Comparison of ENCODE assay signal across 8 mouse cellular contexts in the genomic region with DNA sequence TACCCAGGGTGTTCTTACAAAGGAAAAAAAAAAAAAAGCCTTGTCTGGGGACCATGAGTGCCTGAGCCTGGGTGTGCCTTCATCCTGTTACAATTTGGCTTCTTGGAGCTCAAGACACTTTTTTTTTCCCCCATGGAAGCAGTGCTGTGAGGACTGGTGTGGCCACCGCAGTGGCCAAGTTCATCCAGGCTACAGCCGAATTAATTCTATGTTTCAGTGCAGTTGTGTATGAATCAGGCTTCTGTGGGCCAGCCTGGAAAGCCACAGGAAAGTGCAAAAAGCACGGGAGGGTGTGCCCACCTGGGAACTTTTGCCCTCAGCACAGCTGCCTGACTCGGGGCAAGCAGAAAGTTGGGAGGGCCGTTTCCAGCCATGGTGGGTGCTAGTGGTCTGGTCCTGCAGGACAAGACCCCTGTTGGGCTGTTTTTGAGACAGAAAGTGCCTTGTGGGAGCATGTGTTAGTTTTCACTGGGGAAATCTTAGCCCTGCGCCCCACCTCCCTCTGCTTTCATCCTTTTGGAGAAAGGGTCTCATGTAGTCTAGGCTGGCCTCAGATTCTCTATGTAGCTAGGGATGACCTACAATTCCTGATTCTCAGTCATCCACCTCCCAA. TPM values are rescaled to one million over a fixed set of nuclear protein-coding genes. Genes with fewer than 3 reads are reported as not detected.
A peak's percentile ranks its signal among the peaks of the same experiment; 100 is the strongest.
DNase-seq lines count a peak whose midpoint lies in the region; ATAC-seq lines count a peak whose summit lies in the region.

No protein-coding gene starts in this region.

- 22% methylated on average over 6 of the region's 6 CpGs for WGBS in kidney, embryonic 14.5 days
- WGBS in embryonic facial prominence, embryonic 14.5 days = 15% methylated on average over 6 of the region's 6 CpGs
- 28% methylated on average over 6 of the region's 6 CpGs for WGBS in hindbrain, embryonic 16.5 days
- WGBS in midbrain, embryonic 15.5 days = 29% methylated on average over 6 of the region's 6 CpGs

- no peak for DNase-seq in kidney, adult 11 months
- DNase-seq in embryonic facial prominence, embryonic 14.5 days (ENCODE audit: low spot score) = peak; percentile 65
- no peak for DNase-seq in frontal cortex, postnatal 36 days (ENCODE audit: low spot score in 2 of 2)
- no peak for DNase-seq in cerebellum, adult 11 months
- no peak for DNase-seq in urinary bladder, postnatal 4 days (ENCODE audit: low spot score in 2 of 2)

- peak overlapping the region; percentile 70 for H3K9ac ChIP-seq in kidney, embryonic 14.5 days (ENCODE audit: low read depth, low read length)
- H3K9ac ChIP-seq in embryonic facial prominence, embryonic 14.5 days (ENCODE audit: low read depth, low read length) = peak overlapping the region; percentile 81
- peak overlapping the region; percentile 87 for H3K9ac ChIP-seq in hindbrain, embryonic 16.5 days (ENCODE audit: low read depth, low read length)
- H3K9ac ChIP-seq in midbrain, embryonic 15.5 days = peak overlapping the region; percentile 73

- peak overlapping the region; percentile 78 for H3K4me2 ChIP-seq in kidney, embryonic 14.5 days (replicated peaks; ENCODE audit: low read depth, low read length)
- H3K4me2 ChIP-seq in embryonic facial prominence, embryonic 14.5 days (ENCODE audit: low read depth, low read length) = peak overlapping the region; percentile 70
- peak overlapping the region; percentile 64 for H3K4me2 ChIP-seq in hindbrain, embryonic 16.5 days (ENCODE audit: low read length)
- peak overlapping the region; percentile 75 for H3K4me2 ChIP-seq in midbrain, embryonic 15.5 days

- H3K9me3 ChIP-seq in kidney, embryonic 14.5 days (ENCODE audit: control insufficient read depth, low read length) = no peaks in the 10 kb centered on the region
- no peaks in the 10 kb centered on the region for H3K9me3 ChIP-seq in embryonic facial prominence, embryonic 14.5 days (ENCODE audit: control insufficient read depth, low read length)
- no peaks in the 10 kb centered on the region for H3K9me3 ChIP-seq in hindbrain, embryonic 16.5 days (ENCODE audit: control insufficient read depth, low read length)
- H3K9me3 ChIP-seq in midbrain, embryonic 15.5 days = no peaks in the 10 kb centered on the region

- H3K27me3 ChIP-seq in kidney, embryonic 14.5 days (ENCODE audit: control insufficient read depth, insufficient read depth, low read length) = no peaks in the 10 kb centered on the region
- H3K27me3 ChIP-seq in embryonic facial prominence, embryonic 14.5 days (replicated peaks; ENCODE audit: control insufficient read depth, insufficient read depth, low read length) = no peaks in the 10 kb centered on the region
- H3K27me3 ChIP-seq in hindbrain, embryonic 16.5 days (replicated peaks; ENCODE audit: control insufficient read depth, insufficient read depth, low read length) = no peaks in the 10 kb centered on the region
- H3K27me3 ChIP-seq in midbrain, embryonic 15.5 days (replicated peaks) = no peaks in the 10 kb centered on the region

- no peaks in the 10 kb centered on the region for H3K36me3 ChIP-seq in kidney, embryonic 14.5 days (ENCODE audit: control insufficient read depth, insufficient read depth, low read length)
- H3K36me3 ChIP-seq in embryonic facial prominence, embryonic 14.5 days (ENCODE audit: control insufficient read depth, insufficient read depth, low read length) = no peaks in the 10 kb centered on the region
- no peaks in the 10 kb centered on the region for H3K36me3 ChIP-seq in hindbrain, embryonic 16.5 days (ENCODE audit: control insufficient read depth, insufficient read depth, low read length)
- H3K36me3 ChIP-seq in midbrain, embryonic 15.5 days (replicated peaks) = no peaks in the 10 kb centered on the region

- no peak for ATAC-seq in kidney, embryonic 14.5 days (ENCODE audit: low FRiP score, low TSS enrichment)
- peak; percentile 3; the same call in 1 of the 2 replicates for ATAC-seq in embryonic facial prominence, embryonic 14.5 days (ENCODE audit: low read depth)
- ATAC-seq in hindbrain, embryonic 16.5 days = no peak
- ATAC-seq in midbrain, embryonic 15.5 days (replicated peaks) = no peak

- H3K4me1 ChIP-seq in kidney, embryonic 14.5 days (ENCODE audit: control insufficient read depth, insufficient read depth, low read length) = peaks cover 25% of the 10 kb centered on the region
- H3K4me1 ChIP-seq in embryonic facial prominence, embryonic 14.5 days (ENCODE audit: control insufficient read depth, insufficient read depth, low read length) = peaks cover 46% of the 10 kb centered on the region
- H3K4me1 ChIP-seq in hindbrain, embryonic 16.5 days (ENCODE audit: control insufficient read depth, insufficient read depth, low read depth, low read length) = peaks cover 22% of the 10 kb centered on the region
- H3K4me1 ChIP-seq in midbrain, embryonic 15.5 days = peaks cover 29% of the 10 kb centered on the region

- peak overlapping the region; percentile 53 for H3K4me3 ChIP-seq in kidney, embryonic 14.5 days (ENCODE audit: low read length)
- peak overlapping the region; percentile 53 for H3K4me3 ChIP-seq in embryonic facial prominence, embryonic 14.5 days (ENCODE audit: low read depth, low read length)
- peak overlapping the region; percentile 50 for H3K4me3 ChIP-seq in hindbrain, embryonic 16.5 days (ENCODE audit: low read length)
- peak overlapping the region; percentile 59 for H3K4me3 ChIP-seq in midbrain, embryonic 15.5 days

- H3K27ac ChIP-seq in kidney, embryonic 14.5 days (ENCODE audit: low read depth, low read length) = no peak overlapping the region
- peak overlapping the region; percentile 88 for H3K27ac ChIP-seq in embryonic facial prominence, embryonic 14.5 days (replicated peaks; ENCODE audit: low read depth, low read length)
- peak overlapping the region; percentile 94 for H3K27ac ChIP-seq in hindbrain, embryonic 16.5 days (ENCODE audit: low read depth, low read length)
- peak overlapping the region; percentile 95 for H3K27ac ChIP-seq in midbrain, embryonic 15.5 days

RNA-seq across cellular contexts. Expression of a gene that starts 18.9 kb away (rescaled TPM):
- polyA plus RNA-seq in kidney, embryonic 14.5 days (2014; fragmentation: Nextera tagmentation; extraction: Ambion mirVana) = 1.8 and 2.9 TPM in 2 replicates
- 8.7 and 9.2 TPM in 2 replicates for polyA plus RNA-seq in embryonic facial prominence, embryonic 14.5 days (2014; fragmentation: Nextera tagmentation; extraction: Ambion mirVana)
- 75.3 and 97.1 TPM in 2 replicates for polyA plus RNA-seq in hindbrain, embryonic 16.5 days (2015; fragmentation: Nextera tagmentation; extraction: Ambion mirVana)
- polyA plus RNA-seq in midbrain, embryonic 15.5 days (2015; fragmentation: Nextera tagmentation; extraction: Ambion mirVana) = 52.6 and 59.4 TPM in 2 replicates

RNA-seq across cellular contexts. Expression of a gene that starts 32.0 kb away (rescaled TPM):
- 45.8 and 47.4 TPM in 2 replicates for polyA plus RNA-seq in kidney, embryonic 14.5 days (2014; fragmentation: Nextera tagmentation; extraction: Ambion mirVana)
- polyA plus RNA-seq in embryonic facial prominence, embryonic 14.5 days (2014; fragmentation: Nextera tagmentation; extraction: Ambion mirVana) = 36.5 and 37.8 TPM in 2 replicates
- polyA plus RNA-seq in hindbrain, embryonic 16.5 days (2015; fragmentation: Nextera tagmentation; extraction: Ambion mirVana) = 47.7 and 48.3 TPM in 2 replicates
- polyA plus RNA-seq in midbrain, embryonic 15.5 days (2015; fragmentation: Nextera tagmentation; extraction: Ambion mirVana) = 47.4 and 48.7 TPM in 2 replicates

RNA-seq across cellular contexts. Expression of a gene that starts 32.4 kb away (rescaled TPM):
- 106 and 108 TPM in 2 replicates for polyA plus RNA-seq in kidney, embryonic 14.5 days (2014; fragmentation: Nextera tagmentation; extraction: Ambion mirVana)
- polyA plus RNA-seq in embryonic facial prominence, embryonic 14.5 days (2014; fragmentation: Nextera tagmentation; extraction: Ambion mirVana) = 96.2 and 101 TPM in 2 replicates
- 101 and 116 TPM in 2 replicates for polyA plus RNA-seq in hindbrain, embryonic 16.5 days (2015; fragmentation: Nextera tagmentation; extraction: Ambion mirVana)
- polyA plus RNA-seq in midbrain, embryonic 15.5 days (2015; fragmentation: Nextera tagmentation; extraction: Ambion mirVana) = 106 and 109 TPM in 2 replicates
